Mouse (Mus musculus): Measurements from ENCODE around the gene Pemt.
"Not testable (repeated sequence)": the region's sequence is repeated elsewhere in the genome, so short reads cannot be mapped to it uniquely, and the experiment has no call there.

- not testable (repeated sequence) for TF ChIP-seq CTCF (IDR thresholded peaks at IDR 0.05; ENCODE audit: extremely low read depth, insufficient read depth, insufficient read length, insufficient replicate concordance); POLR2A (IDR thresholded peaks at IDR 0.05; ENCODE audit: low read depth, low read length)
These were observed 101.4 kb downstream of the Pemt start for GRCm38 (mm10) chr11:59944855-59945254.
